In genomic region chr1:135670397-135671130, GRCm38 (mm10) we compare ENCODE assay signal across 8 mouse cellular contexts. TPM values are rescaled to one million over a fixed set of nuclear protein-coding genes. Genes with fewer than 3 reads are reported as not detected.
DNase-seq lines count a peak whose midpoint lies in the region; ATAC-seq lines count a peak whose summit lies in the region.

No protein-coding gene starts in this region.

- WGBS in hindbrain, embryonic 13.5 days: 11% methylated on average over 13 of the region's 13 CpGs

- peak overlapping the region; percentile 43 for H3K4me2 ChIP-seq in hindbrain, embryonic 13.5 days

- H3K9me3 ChIP-seq in hindbrain, embryonic 13.5 days: no peaks in the 10 kb centered on the region

- H3K9ac ChIP-seq in hindbrain, embryonic 13.5 days: peak overlapping the region; percentile 21; the same call in 1 of the 2 replicates

- no peaks in the 10 kb centered on the region for H3K36me3 ChIP-seq in hindbrain, embryonic 13.5 days

- peak overlapping the region; percentile 70 for H3K27ac ChIP-seq in hindbrain, embryonic 13.5 days

- H3K27me3 ChIP-seq in hindbrain, embryonic 13.5 days: no peaks in the 10 kb centered on the region

- peak; percentile 95 for DNase-seq in NIH3T3 (ENCODE audit: low read depth)
- peak; percentile 94 for DNase-seq in cerebellum, postnatal 10 days
- peak; percentile 80 to 83 for DNase-seq in frontal cortex, postnatal 14 days (ENCODE audit: low spot score in 2 of 2)
- DNase-seq in layer of hippocampus, postnatal 25 days (ENCODE audit: extremely low spot score in 1 of 2, low spot score in 1 of 2): peak; percentile 81 to 85
- peak; percentile 85 for DNase-seq in lung, postnatal 14 days
- DNase-seq in retina, adult 2 months (ENCODE audit: low read depth, low spot score): peak; percentile 66
- peak; percentile 82 for DNase-seq in thymus, postnatal 4 days

- H3K4me3 ChIP-seq in hindbrain, embryonic 13.5 days: no peak overlapping the region

- peaks cover 50% of the 10 kb centered on the region for H3K4me1 ChIP-seq in hindbrain, embryonic 13.5 days (replicated peaks)

- ATAC-seq in hindbrain, embryonic 13.5 days (ENCODE audit: low FRiP score): peak; percentile 81

RNA-seq across cellular contexts. Expression of gene Csrp1, which starts 49.3 kb away (rescaled TPM):
- polyA plus RNA-seq in hindbrain, embryonic 13.5 days (2015; fragmentation: Nextera tagmentation; extraction: Ambion mirVana): 22.9 and 25.3 TPM in 2 replicates
- 100 to 1,000 TPM; 197 to 219 TPM for total RNA-seq in layer of hippocampus, postnatal 25 days (2021)
